Mouse (Mus musculus) gastrocnemius, adult 2 months (tissue): ENCODE measurements around the gene Cog7. TPM values are rescaled to one million over a fixed set of nuclear protein-coding genes. Genes with fewer than 3 reads are reported as not detected.

Experiments used
- DNase-seq: peaks from one replicate; pipeline ENCODE4 v3.0.0; 2022
- H3K27ac ChIP-seq: fragments of 200-600 bp; 2 replicates; pipeline ENCODE4 v1.8.1; 2022; ENCODE audit warnings: mild to moderate bottlenecking
- H3K4me3 ChIP-seq: fragments of 200-600 bp; 2 replicates; pipeline ENCODE4 v1.8.1; 2022; ENCODE audit warnings: mild to moderate bottlenecking, moderate library complexity
- CTCF ChIP-seq: fragments of 200-600 bp; IDR thresholded peaks from 2 replicates; pipeline ENCODE4 v1.8.1; 2022; ENCODE audit warnings: antibody characterized with exemption, mild to moderate bottlenecking, moderate library complexity
- intact Hi-C: fragments of 180-260 bp; cut with DNase I; formaldehyde crosslinking; loops from one replicate; pipeline ENCODE4 v1.15.1; 2025
- long read RNA-seq, 2 experiments: library from polyadenylated mRNA; stranded (forward); transcript quantifications; one replicate each; pipeline ENCODE4 v2.0.0; 2021
- total RNA-seq, 2 experiments: library from RNA; stranded (reverse); gene quantifications; 2 replicates each; pipeline ENCODE4 v1.2.3; 2021

Cog7 gene
- total RNA-seq, result 10 to 100 TPM; 10.5 to 13.9 TPM
- long read RNA-seq, experiment 1, partial matches to known transcripts, result 2 of 28 reads
- long read RNA-seq, experiment 1, other reads (novel, unspliced or antisense), result 23 of 28 reads
- long read RNA-seq, experiment 2, transcript Cog7-201 (17 exons, 2,902 nt), result major isoform, 5 of 25 reads
- long read RNA-seq, experiment 2, partial matches to known transcripts, result 3 of 25 reads
- long read RNA-seq, experiment 2, other reads (novel, unspliced or antisense), result 17 of 25 reads

DNA sequence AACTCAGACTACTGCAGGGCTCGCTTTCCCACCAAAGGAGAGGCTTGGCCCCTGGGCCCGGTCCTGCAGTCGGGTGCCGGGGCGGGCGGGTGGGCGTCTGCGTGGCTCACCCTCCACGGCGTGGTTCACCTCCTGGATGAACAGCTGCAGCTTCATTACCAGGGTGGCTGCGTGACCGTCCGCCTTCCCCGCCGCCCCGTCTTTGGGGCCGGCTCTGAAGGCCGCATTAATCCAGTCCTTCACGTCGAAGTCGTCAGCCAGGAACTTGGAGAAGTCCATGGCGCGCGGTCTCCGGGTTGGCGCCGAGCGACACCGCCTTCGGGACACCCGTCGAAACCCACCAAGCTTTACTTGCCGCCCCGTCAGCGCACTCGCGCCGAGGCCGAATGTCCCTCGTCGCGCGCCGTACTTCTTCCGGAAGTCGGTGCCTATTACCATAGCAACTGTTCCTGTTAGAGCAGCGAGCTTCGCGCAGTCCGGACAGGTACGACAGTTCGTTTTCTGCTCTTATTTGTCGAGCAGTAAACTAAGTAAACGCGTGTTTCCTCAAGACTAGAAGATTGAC lies at the start of gene Cog7:
TSS of gene Cog7 (minus strand) at position 405 of the 565 bp plus-strand sequence.
- peak within 1 kb of the TSS; percentile 92 for H3K4me3 ChIP-seq
- peak within 1 kb of the TSS; percentile 86 for H3K27ac ChIP-seq
- no peak for TF ChIP-seq CTCF
- intact Hi-C loops, result no loop called here
- peak; percentile 94 for DNase-seq

DNA sequence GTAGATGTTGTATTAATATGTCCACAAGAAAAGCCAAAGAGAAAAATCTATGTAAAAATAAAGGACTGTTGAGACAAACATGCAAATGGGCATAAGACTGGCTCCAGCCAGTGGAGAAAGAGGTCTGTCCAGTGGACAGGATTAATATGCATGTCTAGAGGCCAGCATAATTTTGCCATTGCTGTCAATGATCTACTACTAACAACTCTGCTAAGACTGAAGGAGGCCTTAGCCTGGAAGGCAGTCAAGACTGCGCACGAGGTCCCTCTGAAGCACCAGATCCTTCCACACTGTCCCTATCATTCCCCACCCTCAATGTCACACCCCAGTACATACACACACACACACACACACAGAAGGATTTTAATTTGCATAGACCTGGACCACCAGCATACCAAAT lies 40.6 kb upstream of the Cog7 start:
- no peak overlapping the region for H3K4me3 ChIP-seq
- no peak for DNase-seq
- intact Hi-C loops, result no loop called here

DNA sequence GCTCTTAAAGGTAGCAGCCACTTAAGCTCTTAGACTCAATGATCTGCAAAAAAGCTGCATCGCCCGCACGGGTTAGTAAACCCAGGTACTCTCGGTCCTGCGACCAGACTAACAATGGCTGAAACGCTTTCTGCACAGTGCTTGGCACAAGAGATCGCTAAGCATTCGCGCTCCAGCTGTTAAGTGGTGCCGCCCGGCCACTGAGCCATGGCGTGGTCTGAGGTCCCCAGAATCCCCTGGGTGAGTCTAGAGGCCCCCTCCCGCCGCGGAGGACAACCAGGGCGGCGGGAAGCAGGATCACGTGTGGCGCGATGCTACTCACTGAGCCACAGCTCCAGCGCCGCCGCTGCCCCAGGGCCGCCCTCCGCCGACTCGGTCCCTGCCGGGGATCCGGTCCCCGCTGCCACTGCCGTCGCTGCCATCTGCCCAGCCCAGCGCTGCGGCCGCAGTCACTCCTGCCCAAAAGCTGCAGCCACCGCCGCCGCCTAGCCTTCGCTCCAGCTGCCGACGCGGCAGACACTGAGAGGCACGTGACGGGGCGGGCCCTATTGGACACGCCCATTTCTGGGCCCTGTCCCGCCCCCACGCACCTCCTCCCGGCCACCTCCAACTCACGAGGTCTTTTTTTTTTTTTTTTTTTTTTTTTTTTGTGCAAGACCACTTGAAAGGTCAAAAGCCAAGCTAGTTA lies 39.3 kb upstream of the Cog7 start, which contains the start of gene Gga2:
TSS of gene Gga2 (minus strand) at position 556 of the 688 bp plus-strand sequence.
- Histone ChIP-seq H3K27ac (peak within 1 kb of the TSS; percentile 88), H3K4me3 (peak within 1 kb of the TSS; percentile 83)
- peak; percentile 93 for DNase-seq
- no peak for TF ChIP-seq CTCF
- intact Hi-C loops, result no loop called here

More for the DNA sequence above, 40.6 kb upstream of the Cog7 start:
- H3K27ac ChIP-seq, result no peak overlapping the region
- no peak for TF ChIP-seq CTCF

DNA sequence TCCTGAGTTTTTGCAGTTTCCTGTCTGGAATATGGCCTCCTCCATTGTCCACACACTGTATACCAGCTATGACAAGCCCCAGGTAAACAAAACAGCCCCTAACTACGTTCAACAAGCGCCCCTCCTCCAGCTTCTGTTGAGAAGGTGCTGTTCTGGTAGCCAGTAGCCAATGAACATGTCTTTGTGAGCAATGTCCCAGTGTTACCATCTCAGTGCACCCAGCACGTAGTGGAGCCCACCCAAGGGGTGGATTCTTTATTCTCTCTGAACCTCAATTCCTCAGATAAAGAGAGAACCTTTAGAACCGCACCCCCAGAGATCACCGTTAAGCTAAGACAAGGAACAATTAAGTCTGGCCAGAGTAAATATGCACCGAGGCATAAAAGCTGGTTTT lies 38.8 kb upstream of the Cog7 start:
- no peak for TF ChIP-seq CTCF
- Histone ChIP-seq H3K27ac (peak overlapping the region; percentile 88), H3K4me3 (peak overlapping the region; percentile 83)
- DNase-seq, result no peak
- intact Hi-C loops, result no loop called here

DNA sequence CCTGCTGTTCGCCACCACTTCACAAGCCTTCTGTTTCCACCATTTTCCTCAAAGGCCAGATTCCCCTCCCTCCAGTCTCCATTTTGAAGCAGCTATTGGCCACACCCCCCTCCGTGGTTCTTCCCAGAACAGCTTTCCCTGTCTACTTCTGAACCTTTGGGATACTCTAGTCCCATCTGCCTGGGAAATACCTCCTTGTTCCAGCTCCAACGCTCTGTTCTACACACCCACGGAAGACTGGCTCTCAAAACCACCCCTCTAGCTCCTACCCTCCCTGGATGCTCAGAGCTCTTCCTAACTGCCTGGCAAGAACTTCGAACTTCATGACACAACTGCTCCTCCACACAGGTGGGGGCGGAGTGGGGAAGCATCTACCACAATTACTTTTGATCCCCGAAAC lies 37.5 kb upstream of the Cog7 start:
- TF ChIP-seq CTCF, result no peak
- H3K4me3 ChIP-seq, result no peak overlapping the region
- no peak overlapping the region for H3K27ac ChIP-seq
- intact Hi-C loops, result loop anchor here (5.0 kb wide), 1 partner anchor 48 kb away; the partner anchor contains the start of genes Ears2 and Ubfd1
- no peak for DNase-seq

DNA sequence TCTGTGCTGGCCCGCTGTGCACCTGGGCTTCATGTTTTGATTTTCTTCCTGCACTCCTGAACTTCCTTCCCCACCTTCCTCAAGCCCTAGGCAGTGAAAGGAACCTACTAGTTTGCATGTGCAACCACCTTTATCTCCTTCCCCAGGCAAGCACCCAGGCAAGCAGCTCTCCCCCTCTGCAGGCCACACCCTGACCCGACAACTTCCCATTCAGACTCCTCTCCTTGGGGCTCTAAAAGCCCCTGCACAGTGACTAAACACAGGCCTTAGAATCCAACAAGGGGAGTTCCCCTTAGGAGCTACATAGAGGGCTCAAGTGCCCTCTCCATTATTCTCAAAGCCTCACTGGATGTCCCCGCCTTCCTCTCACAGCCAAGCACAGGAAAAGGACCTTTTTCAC lies 36.7 kb upstream of the Cog7 start:
- Histone ChIP-seq H3K4me3 (no peak overlapping the region), H3K27ac (no peak overlapping the region)
- TF ChIP-seq CTCF, result no peak
- intact Hi-C loops, result loop anchor here (5.0 kb wide), 1 partner anchor 49 kb away; the partner anchor contains the start of genes Ears2 and Ubfd1
- DNase-seq, result no peak

DNA sequence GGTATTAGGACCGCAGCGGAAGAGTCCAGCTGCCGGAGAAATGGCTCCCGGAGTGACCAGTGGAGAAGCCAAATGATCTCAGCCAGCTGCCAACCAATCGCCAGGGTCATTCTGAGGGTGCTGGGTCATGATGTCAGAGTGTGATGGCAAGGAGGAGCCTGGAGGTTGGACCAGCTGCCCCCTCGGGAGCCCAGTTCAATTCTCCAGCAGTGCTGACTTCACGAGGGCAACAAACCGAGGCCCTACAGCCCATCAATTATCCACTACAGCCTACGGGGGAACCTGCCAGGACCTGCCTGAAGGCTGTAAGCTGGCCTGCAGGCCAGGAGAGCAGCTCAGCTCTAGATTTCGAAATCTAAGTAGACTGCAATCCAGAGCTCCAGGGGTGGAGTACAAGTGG lies 34.2 kb upstream of the Cog7 start:
- H3K4me3 ChIP-seq, result peak overlapping the region; percentile 59
- no peak for TF ChIP-seq CTCF
- peak overlapping the region; percentile 85 for H3K27ac ChIP-seq
- DNase-seq, result peak; percentile 66
- intact Hi-C loops, result loop anchor here (5.0 kb wide), 1 partner anchor 52 kb away; the partner anchor contains the start of genes Ears2 and Ubfd1

DNA sequence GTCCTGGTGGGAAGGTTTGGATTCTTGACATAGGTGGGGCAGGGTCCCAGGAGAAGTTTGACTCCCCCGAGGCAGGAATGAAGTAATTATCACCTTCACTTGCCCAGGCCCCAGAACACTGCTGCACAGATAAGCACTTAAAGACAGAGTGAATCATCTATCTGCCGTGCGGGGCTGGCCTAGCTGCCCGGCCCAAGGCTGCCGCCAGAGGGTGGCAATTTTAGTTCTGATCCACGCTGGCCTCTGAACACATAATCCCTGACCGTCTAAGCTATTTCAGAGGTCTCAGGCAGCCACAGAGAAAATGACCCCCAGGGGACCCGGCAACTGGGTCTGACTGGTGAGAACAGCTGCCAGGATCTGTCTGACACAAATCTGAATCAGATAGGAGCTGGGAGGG lies 33.6 kb upstream of the Cog7 start:
- intact Hi-C loops, result loop anchor here (5.0 kb wide), 1 partner anchor 52 kb away; the partner anchor contains the start of genes Ears2 and Ubfd1
- peak overlapping the region; percentile 59 for H3K4me3 ChIP-seq
- TF ChIP-seq CTCF, result peak; percentile 57
- H3K27ac ChIP-seq, result peak overlapping the region; percentile 85
- peak; percentile 63 for DNase-seq

DNA sequence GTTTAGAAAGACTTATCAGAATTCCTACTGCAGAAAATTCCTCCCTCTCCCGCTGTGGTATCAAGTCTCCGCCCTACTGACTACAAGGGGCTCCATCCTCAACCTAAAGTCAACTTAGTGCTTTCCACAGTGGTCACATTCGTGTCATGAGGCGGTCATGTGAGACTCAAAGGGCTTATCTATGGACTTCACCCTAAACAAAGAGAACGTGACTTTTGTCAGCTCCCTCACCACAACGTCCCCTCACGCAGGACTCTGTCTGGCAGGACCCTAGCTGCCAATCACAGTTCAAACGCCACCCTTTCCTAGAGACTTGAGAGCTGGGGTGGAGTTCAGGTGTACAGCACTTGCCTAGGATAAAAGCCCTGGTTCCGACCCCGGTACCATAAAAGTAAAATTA lies 31.4 kb upstream of the Cog7 start:
- H3K4me3 ChIP-seq, result no peak overlapping the region
- H3K27ac ChIP-seq, result no peak overlapping the region
- intact Hi-C loops, result no loop called here
- no peak for DNase-seq
- TF ChIP-seq CTCF, result no peak

DNA sequence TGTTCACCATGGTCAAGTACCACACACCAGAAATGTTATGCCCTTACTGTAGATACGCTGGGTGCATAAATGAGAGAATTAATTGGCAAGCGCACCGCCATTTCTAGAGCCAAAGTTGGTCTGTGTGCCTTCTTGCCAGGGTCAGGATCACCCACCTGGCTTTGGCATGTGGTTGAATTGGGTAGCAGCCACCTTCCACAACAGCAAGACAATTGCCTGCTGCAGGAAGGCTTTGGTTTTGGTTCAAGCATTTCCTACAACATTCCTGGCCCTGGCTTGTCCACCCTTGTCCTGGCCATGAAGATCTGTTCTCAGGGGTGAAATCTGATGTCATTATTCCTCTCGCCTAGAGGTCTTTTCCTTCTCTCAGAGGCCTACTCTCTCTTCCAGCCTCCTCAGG lies 30.9 kb upstream of the Cog7 start:
- H3K27ac ChIP-seq, result no peak overlapping the region
- no peak for TF ChIP-seq CTCF
- DNase-seq, result no peak
- no peak overlapping the region for H3K4me3 ChIP-seq
- intact Hi-C loops, result no loop called here

DNA sequence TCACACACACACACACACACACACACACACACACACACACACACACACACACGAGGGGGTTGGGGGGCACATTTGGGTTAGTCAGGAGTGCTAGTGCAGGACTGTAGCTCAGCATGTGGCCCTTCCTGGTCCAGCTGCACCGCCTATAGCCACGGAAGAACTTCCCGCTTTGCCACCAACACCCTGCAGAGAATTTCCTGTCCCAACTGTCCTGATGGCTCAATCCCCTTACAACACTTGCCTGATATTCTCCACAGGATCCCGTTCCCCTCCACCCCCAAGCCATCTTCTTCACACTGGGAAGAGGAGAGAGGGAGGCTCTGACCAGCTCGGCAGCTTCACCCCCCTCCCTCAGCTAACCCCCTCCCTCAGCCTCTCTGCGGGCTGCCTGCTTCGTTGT lies 18.9 kb upstream of the Cog7 start:
- no peak for TF ChIP-seq CTCF
- intact Hi-C loops, result no loop called here

DNA sequence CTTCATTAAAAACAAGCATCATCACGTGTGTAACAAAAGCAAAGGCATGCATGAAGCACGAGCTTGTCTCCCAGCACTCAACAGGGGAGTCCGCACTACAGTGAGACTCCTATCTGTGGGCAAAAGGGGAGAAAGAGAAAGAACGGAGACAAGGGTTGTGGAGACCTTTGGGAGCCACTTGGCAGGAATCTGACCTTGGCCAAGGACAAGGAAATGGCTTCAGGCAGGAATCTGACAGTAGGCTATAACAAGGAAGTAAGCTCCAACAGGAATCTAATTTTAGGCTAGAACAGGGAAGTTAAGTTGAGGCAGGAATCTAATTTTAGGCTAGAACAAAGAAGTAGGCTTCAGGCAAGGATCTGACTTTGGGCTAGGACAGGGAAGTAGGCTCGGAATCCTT lies 14.4 kb upstream of the Cog7 start:
- intact Hi-C loops, result no loop called here
- DNase-seq, result no peak
- Histone ChIP-seq H3K4me3 (no peak overlapping the region), H3K27ac (no peak overlapping the region)
- TF ChIP-seq CTCF, result no peak

More for the DNA sequence above, 18.9 kb upstream of the Cog7 start:
- H3K4me3 ChIP-seq, result no peak overlapping the region
- no peak for DNase-seq
- no peak overlapping the region for H3K27ac ChIP-seq

DNA sequence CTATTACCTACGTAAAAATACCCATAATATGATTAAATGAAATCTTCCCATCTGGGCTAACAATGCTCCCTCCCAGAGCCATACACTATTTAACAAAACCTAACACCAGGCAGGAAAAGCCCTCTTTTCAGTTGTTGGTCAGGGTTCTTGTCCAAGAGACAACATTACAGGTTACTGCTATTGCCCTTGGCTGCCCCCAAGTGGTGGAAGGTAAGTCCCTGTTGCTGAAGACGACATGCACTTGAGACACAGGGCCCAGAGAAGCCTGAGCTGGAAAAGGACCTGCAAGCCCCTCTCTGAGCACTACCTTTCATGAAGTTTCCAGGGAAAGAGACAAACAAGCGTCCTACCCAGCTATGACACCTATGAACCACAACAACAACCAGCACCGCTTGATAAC lies 6.5 kb downstream of the Cog7 start:
- H3K27ac ChIP-seq, result no peak overlapping the region
- intact Hi-C loops, result loop anchor here (5.0 kb wide), 1 partner anchor 243 kb away; the partner anchor contains the start of gene Scnn1g
- no peak overlapping the region for H3K4me3 ChIP-seq
- TF ChIP-seq CTCF, result peak; percentile 67
- DNase-seq, result peak; percentile 55
